Mouse (Mus musculus) B cell, adult 2 months (primary cell): Measurements from ENCODE around the gene Ist1.

Experiments
- DNase-seq, 2 experiments: peaks; one replicate each; pipeline ENCODE4 v3.0.0; 2022

The Ist1 gene

GRCm38 (mm10) chr8:109693146-109693900, at the start of gene Ist1:
Gene Ist1 (minus strand): TSS chr8:109693260.
- DNase-seq = peak; percentile 99

- DNase-seq = no peak
These were observed 45.0 kb upstream of the Ist1 start for GRCm38 (mm10) chr8:109738049-109738380.

GRCm38 (mm10) chr8:109737237-109738048, 44.4 kb upstream of the Ist1 start, which contains the start of gene Atxn1l:
Gene Atxn1l (minus strand): TSS chr8:109737739.
- DNase-seq = peak; percentile 90 to 91

GRCm38 (mm10) chr8:109736819-109737218, 43.8 kb upstream of the Ist1 start:
- DNase-seq = no peak

GRCm38 (mm10) chr8:109734018-109734417, 41.0 kb upstream of the Ist1 start:
- no peak for DNase-seq

GRCm38 (mm10) chr8:109731012-109731411, 38.0 kb upstream of the Ist1 start:
- DNase-seq = no peak

GRCm38 (mm10) chr8:109725106-109725505, 32.0 kb upstream of the Ist1 start:
- DNase-seq = no peak

- DNase-seq = no peak
These were observed 21.9 kb upstream of the Ist1 start for GRCm38 (mm10) chr8:109714961-109715360.

GRCm38 (mm10) chr8:109712521-109712920, 19.5 kb upstream of the Ist1 start:
- DNase-seq = no peak

GRCm38 (mm10) chr8:109707921-109708320, 14.9 kb upstream of the Ist1 start:
- DNase-seq = no peak

- DNase-seq = peak; percentile 92 to 95
These were observed 13.8 kb upstream of the Ist1 start for GRCm38 (mm10) chr8:109706874-109707237.

GRCm38 (mm10) chr8:109706076-109706873, 13.2 kb upstream of the Ist1 start:
- DNase-seq = peak; percentile 21 to 34

GRCm38 (mm10) chr8:109705320-109706075, 12.4 kb upstream of the Ist1 start, which contains the start of gene Zfp821:
Gene Zfp821 (plus strand): TSS chr8:109705546.
- DNase-seq = peak; percentile 92

GRCm38 (mm10) chr8:109704565-109705319, 11.7 kb upstream of the Ist1 start:
- DNase-seq = peak in 1 of 2 experiments; percentile 42

GRCm38 (mm10) chr8:109698477-109698876, 5.4 kb upstream of the Ist1 start:
- DNase-seq = no peak

- DNase-seq = no peak
These were observed 4.7 kb upstream of the Ist1 start for GRCm38 (mm10) chr8:109697754-109698153.

GRCm38 (mm10) chr8:109694154-109694553, 1.1 kb upstream of the Ist1 start:
- peak in 1 of 2 experiments; percentile 14 for DNase-seq

- no peak for DNase-seq
These were observed 466 bp downstream of the Ist1 start for GRCm38 (mm10) chr8:109692443-109693145.

GRCm38 (mm10) chr8:109691769-109692168, 1.3 kb downstream of the Ist1 start:
- peak; percentile 40 to 44 for DNase-seq

GRCm38 (mm10) chr8:109687248-109687647, 5.8 kb downstream of the Ist1 start:
- no peak for DNase-seq

- no peak for DNase-seq
These were observed 10.9 kb downstream of the Ist1 start for GRCm38 (mm10) chr8:109682120-109682519.
